Mouse (Mus musculus): Measurements from ENCODE around the gene Clk2. TPM values are rescaled to one million over a fixed set of nuclear protein-coding genes. Genes with fewer than 3 reads are reported as not detected.

The Clk2 gene
- total RNA-seq (2021): 10 to 100 TPM; 53.8 to 56.6 TPM

- DNase-seq: peak; percentile 94
- intact Hi-C loops (cut with DNase I): no loop called here
These were observed at the start of gene Clk2 for GRCm38 (mm10) chr3:89164506-89165267. Gene Clk2, plus strand, starts transcription at chr3:89164795.

- intact Hi-C loops (cut with DNase I): no loop called here
- no peak for DNase-seq
These were observed 49.1 kb upstream of the Clk2 start for GRCm38 (mm10) chr3:89115522-89115921.

GRCm38 (mm10) chr3:89123313-89123712, 41.3 kb upstream of the Clk2 start:
- intact Hi-C loops (cut with DNase I): no loop called here
- DNase-seq: no peak

- intact Hi-C loops (cut with DNase I): no loop called here
- no peak for DNase-seq
These were observed 40.4 kb upstream of the Clk2 start for GRCm38 (mm10) chr3:89124241-89124640.

- no peak for DNase-seq
- intact Hi-C loops (cut with DNase I): no loop called here
These were observed 38.6 kb upstream of the Clk2 start for GRCm38 (mm10) chr3:89125981-89126380.

GRCm38 (mm10) chr3:89129908-89130307, 34.7 kb upstream of the Clk2 start:
- intact Hi-C loops (cut with DNase I): no loop called here
- no peak for DNase-seq

- peak; percentile 17 for DNase-seq
- intact Hi-C loops (cut with DNase I): no loop called here
These were observed 32.8 kb upstream of the Clk2 start for GRCm38 (mm10) chr3:89131816-89132215.

- intact Hi-C loops (cut with DNase I): no loop called here
These were observed 32.1 kb upstream of the Clk2 start for GRCm38 (mm10) chr3:89132285-89133062.

GRCm38 (mm10) chr3:89133063-89133450, 31.5 kb upstream of the Clk2 start:
- DNase-seq: no peak
- intact Hi-C loops (cut with DNase I): no loop called here

More at GRCm38 (mm10) chr3:89132285-89133062, 32.1 kb upstream of the Clk2 start:
- peak; percentile 34 for DNase-seq

- intact Hi-C loops (cut with DNase I): no loop called here
These were observed 30.8 kb upstream of the Clk2 start for GRCm38 (mm10) chr3:89133752-89134151.

GRCm38 (mm10) chr3:89135958-89136357, 28.6 kb upstream of the Clk2 start, which contains the start of gene Pklr:
Gene Pklr, plus strand, starts transcription at chr3:89136142.
- intact Hi-C loops (cut with DNase I): no loop called here
- DNase-seq: no peak

More at GRCm38 (mm10) chr3:89133752-89134151, 30.8 kb upstream of the Clk2 start:
- DNase-seq: no peak

- intact Hi-C loops (cut with DNase I): no loop called here
- no peak for DNase-seq
These were observed 28.2 kb upstream of the Clk2 start for GRCm38 (mm10) chr3:89136365-89136764.

GRCm38 (mm10) chr3:89144821-89145220, 19.8 kb upstream of the Clk2 start:
- DNase-seq: no peak
- intact Hi-C loops (cut with DNase I): no loop called here

- no peak for DNase-seq
- intact Hi-C loops (cut with DNase I): no loop called here
These were observed 19.0 kb upstream of the Clk2 start for GRCm38 (mm10) chr3:89145566-89145965.

- intact Hi-C loops (cut with DNase I): no loop called here
These were observed 17.3 kb upstream of the Clk2 start for GRCm38 (mm10) chr3:89147101-89147978.

GRCm38 (mm10) chr3:89147979-89148311, 16.6 kb upstream of the Clk2 start:
- intact Hi-C loops (cut with DNase I): no loop called here
- no peak for DNase-seq

More at GRCm38 (mm10) chr3:89147101-89147978, 17.3 kb upstream of the Clk2 start:
- no peak for DNase-seq

GRCm38 (mm10) chr3:89148567-89148966, 16.0 kb upstream of the Clk2 start:
- intact Hi-C loops (cut with DNase I): no loop called here
- no peak for DNase-seq

GRCm38 (mm10) chr3:89152084-89152835, 12.3 kb upstream of the Clk2 start:
- DNase-seq: no peak
- intact Hi-C loops (cut with DNase I): no loop called here

- DNase-seq: no peak
- intact Hi-C loops (cut with DNase I): loop anchor here (5.0 kb wide), 1 partner anchor 65 kb away; the partner anchor contains the start of gene Rusc1
These were observed 7.6 kb upstream of the Clk2 start for GRCm38 (mm10) chr3:89156951-89157350.

GRCm38 (mm10) chr3:89158651-89159050, 5.9 kb upstream of the Clk2 start:
- intact Hi-C loops (cut with DNase I): loop anchor here (5.0 kb wide), 1 partner anchor 66 kb away; the partner anchor contains the start of gene Rusc1
- no peak for DNase-seq
